Mouse (Mus musculus) macrophage (primary cell): ENCODE measurements around the gene Dynlt1f. TPM values are rescaled to one million over a fixed set of nuclear protein-coding genes. Genes with fewer than 3 reads are reported as not detected.

Experiments
- polyA plus RNA-seq: library from polyadenylated mRNA; stranded (reverse); fragments of 250-400 nt; gene quantifications from 3 replicates; pipeline ENCODE4 v1.2.4, GENCODE M21; 2018; ENCODE audit warnings: inconsistent platforms

Gene Dynlt1f
- polyA plus RNA-seq, 1 experiment from 2014 or later = 104 TPM

Other genes starting within 250 kb of the Dynlt1f start
- 139 to 155 TPM (median 140 TPM) in 3 replicates for gene Dynlt1b, start 225.8 kb downstream of the Dynlt1f start, polyA plus RNA-seq
- 6.1 to 16.6 TPM (median 13.6 TPM) in 3 replicates for gene Dynlt1c, start 54.2 kb downstream of the Dynlt1f start, polyA plus RNA-seq
- gene Sytl3, start 3.2 kb upstream of the Dynlt1f start, polyA plus RNA-seq = 0.14 to 0.23 TPM in 2 of 3 replicates, not detected in the other
- gene Ezr, start 126.9 kb upstream of the Dynlt1f start, polyA plus RNA-seq = 19.3 to 60.4 TPM (median 43.6 TPM) in 3 replicates